Mouse (Mus musculus) skeletal muscle tissue, postnatal 0 days (tissue): Measurements from ENCODE around the gene Degs1. TPM values are rescaled to one million over a fixed set of nuclear protein-coding genes. Genes with fewer than 3 reads are reported as not detected.

Source experiments
- polyA plus RNA-seq: library from polyadenylated mRNA; unstranded; fragments of >200 nt; fragmentation: Nextera tagmentation; extraction: Ambion mirVana; gene quantifications from 2 replicates; pipeline ENCODE4 v1.2.1, GENCODE M21; 2015

Degs1 gene
- polyA plus RNA-seq: 75.1 and 94.7 TPM in 2 replicates

GRCm38 (mm10) chr1:182282091-182283075 lies at the start of gene Degs1:
TSS of gene Degs1 (minus strand) at chr1:182282804.

Other genes with a start within 250 kb of the Degs1 start
- gene Srp9, start 158.1 kb downstream of the Degs1 start, polyA plus RNA-seq: 134 and 153 TPM in 2 replicates
- gene Vmn1r1, start 118.3 kb downstream of the Degs1 start, polyA plus RNA-seq: not detected in 2 replicates
- gene Fbxo28, start 58.8 kb upstream of the Degs1 start, polyA plus RNA-seq: 6.5 and 8.5 TPM in 2 replicates
- gene Trp53bp2, start 126.4 kb upstream of the Degs1 start, polyA plus RNA-seq: 6.8 and 6.9 TPM in 2 replicates
- gene Capn2, start 234.8 kb upstream of the Degs1 start, polyA plus RNA-seq: 73.7 and 82.3 TPM in 2 replicates